Mouse (Mus musculus) hindbrain, embryonic 14.5 days (tissue): ENCODE measurements around the gene Ccdc8. TPM values are rescaled to one million over a fixed set of nuclear protein-coding genes. Genes with fewer than 3 reads are reported as not detected.

Experiments used
- ATAC-seq: fragments of 200-750 bp; cut with Nextera tagmentation; 2 replicates; pipeline ENCODE4 v1.8.0; 2017; ENCODE audit warnings: moderate number of reproducible peaks, mild to moderate bottlenecking, moderate TSS enrichment, moderate library complexity; ENCODE audit not compliant: low FRiP score
- DNase-seq: peaks from one replicate; pipeline ENCODE4 v3.0.0-alpha.2; 2015; ENCODE audit warnings: low spot score
- H3K27ac ChIP-seq: fragments of 300-500 bp; sonication (generic); 2 replicates; pipeline ENCODE4 v1.5.1; 2014; ENCODE audit warnings: mild to moderate bottlenecking, moderate library complexity
- H3K27me3 ChIP-seq: fragments of 300-500 bp; sonication (generic); 2 replicates; pipeline ENCODE4 v1.6.1; 2014; ENCODE audit warnings: mild to moderate bottlenecking, low read length, mixed read lengths; ENCODE audit not compliant: control insufficient read depth, insufficient read depth
- H3K36me3 ChIP-seq: fragments of 300-500 bp; sonication (generic); replicated peaks from 2 replicates; pipeline ENCODE4 v1.6.1; 2014; ENCODE audit not compliant: control insufficient read depth, insufficient read depth
- H3K4me1 ChIP-seq: fragments of 300-500 bp; sonication (generic); replicated peaks from 2 replicates; pipeline ENCODE4 v1.6.1; 2014; ENCODE audit warnings: antibody characterized with exemption, low read length, mixed read lengths; ENCODE audit not compliant: control insufficient read depth, insufficient read depth
- H3K4me2 ChIP-seq: fragments of 300-500 bp; sonication (generic); replicated peaks from 2 replicates; pipeline ENCODE4 v1.6.1; 2014; ENCODE audit warnings: mild to moderate bottlenecking, moderate library complexity
- H3K4me3 ChIP-seq: fragments of 300-500 bp; sonication (generic); replicated peaks from 2 replicates; pipeline ENCODE4 v1.5.1; 2014; ENCODE audit warnings: mild to moderate bottlenecking, low read length
- H3K9ac ChIP-seq: fragments of 300-500 bp; sonication (generic); 2 replicates; pipeline ENCODE4 v1.6.1; 2014
- H3K9me3 ChIP-seq: fragments of 300-500 bp; sonication (generic); 2 replicates; pipeline ENCODE4 v1.6.1; 2016; ENCODE audit warnings: low read length; ENCODE audit not compliant: control insufficient read depth
- WGBS: fragments of 180-500 bp; shearing (Covaris S2); extraction: QIAGEN DNeasy Blood & Tissue Kit; methylation state at CpG from one replicate; pipeline ENCODE4 v1.1.7; 2014; 5-methylcytosine and 5-hydroxymethylcytosine counted together
- polyA plus RNA-seq: library from polyadenylated mRNA; unstranded; fragments of >200 nt; fragmentation: Nextera tagmentation; extraction: Ambion mirVana; gene quantifications from 2 replicates; pipeline ENCODE4 v1.2.1, GENCODE M21; 2014

The Ccdc8 gene
- polyA plus RNA-seq, 1 experiment from 2014 or later: 5.4 TPM

GRCm38 (mm10) chr7:17002375-17003195, 10.1 kb downstream of the Ccdc8 start:
- DNase-seq (peak; percentile 89), ATAC-seq (peak; percentile 80)
- Histone ChIP-seq H3K27me3 (no peaks in the 10 kb centered on the region), H3K36me3 (peaks cover 44% of the 10 kb centered on the region), H3K4me2 (no peak overlapping the region), H3K9ac (no peak overlapping the region), H3K9me3 (no peaks in the 10 kb centered on the region), H3K27ac (peak overlapping the region; percentile 20; the same call in 1 of the 2 replicates), H3K4me3 (no peak overlapping the region), H3K4me1 (no peaks in the 10 kb centered on the region)
- 12% methylated on average over 7 of the region's 7 CpGs for WGBS

GRCm38 (mm10) chr7:17003230-17003960, 10.9 kb downstream of the Ccdc8 start:
- H3K9me3 ChIP-seq: no peaks in the 10 kb centered on the region
- H3K36me3 ChIP-seq: peaks cover 52% of the 10 kb centered on the region
- WGBS: 83% methylated on average over 7 of the region's 7 CpGs
- no peaks in the 10 kb centered on the region for H3K4me1 ChIP-seq
- ATAC-seq: no peak
- no peak for DNase-seq
- no peak overlapping the region for H3K4me3 ChIP-seq
- H3K27ac ChIP-seq: peak overlapping the region; percentile 20; the same call in 1 of the 2 replicates
- no peak overlapping the region for H3K4me2 ChIP-seq
- H3K27me3 ChIP-seq: no peaks in the 10 kb centered on the region
- H3K9ac ChIP-seq: no peak overlapping the region

- Histone ChIP-seq H3K4me3 (no peak overlapping the region), H3K4me1 (no peaks in the 10 kb centered on the region), H3K36me3 (peaks cover 65% of the 10 kb centered on the region), H3K27ac (no peak overlapping the region), H3K9ac (no peak overlapping the region), H3K27me3 (no peaks in the 10 kb centered on the region), H3K9me3 (no peaks in the 10 kb centered on the region), H3K4me2 (no peak overlapping the region)
- ATAC-seq (no peak), DNase-seq (no peak)
- 81% methylated on average over 7 of the region's 7 CpGs for WGBS
Observed at GRCm38 (mm10) chr7:17004716-17005115, 12.2 kb downstream of the Ccdc8 start.

GRCm38 (mm10) chr7:17007300-17007699, 14.8 kb downstream of the Ccdc8 start:
- DNase-seq (no peak), ATAC-seq (no peak)
- Histone ChIP-seq H3K27ac (no peak overlapping the region), H3K27me3 (no peaks in the 10 kb centered on the region), H3K9me3 (no peaks in the 10 kb centered on the region), H3K4me2 (no peak overlapping the region), H3K4me1 (no peaks in the 10 kb centered on the region), H3K36me3 (peaks cover 91% of the 10 kb centered on the region), H3K9ac (no peak overlapping the region), H3K4me3 (no peak overlapping the region)
- WGBS: 89% methylated on average over 4 of the region's 4 CpGs

GRCm38 (mm10) chr7:17009326-17010009, 17.0 kb downstream of the Ccdc8 start:
- Histone ChIP-seq H3K4me1 (no peaks in the 10 kb centered on the region), H3K27ac (no peak overlapping the region), H3K9ac (no peak overlapping the region), H3K36me3 (peaks cover 100% of the 10 kb centered on the region), H3K9me3 (no peaks in the 10 kb centered on the region), H3K4me2 (no peak overlapping the region), H3K27me3 (no peaks in the 10 kb centered on the region), H3K4me3 (no peak overlapping the region)
- ATAC-seq (no peak), DNase-seq (no peak)
- 94% methylated on average over 16 of the region's 16 CpGs for WGBS

GRCm38 (mm10) chr7:17010010-17010347, 17.5 kb downstream of the Ccdc8 start:
- 91% methylated on average over 5 of the region's 5 CpGs for WGBS
- no peaks in the 10 kb centered on the region for H3K4me1 ChIP-seq

GRCm38 (mm10) chr7:17011909-17012590, 19.5 kb downstream of the Ccdc8 start:
- no peaks in the 10 kb centered on the region for H3K4me1 ChIP-seq
- H3K27me3 ChIP-seq: no peaks in the 10 kb centered on the region
- DNase-seq (no peak), ATAC-seq (no peak)
- H3K4me3 ChIP-seq: no peak overlapping the region
- H3K36me3 ChIP-seq: peaks cover 91% of the 10 kb centered on the region
- WGBS: 97% methylated on average over 7 of the region's 7 CpGs
- no peak overlapping the region for H3K27ac ChIP-seq
- H3K9me3 ChIP-seq: no peaks in the 10 kb centered on the region
- no peak overlapping the region for H3K4me2 ChIP-seq
- H3K9ac ChIP-seq: no peak overlapping the region

More at GRCm38 (mm10) chr7:17010010-17010347, 17.5 kb downstream of the Ccdc8 start:
- Histone ChIP-seq H3K36me3 (peaks cover 100% of the 10 kb centered on the region), H3K9me3 (no peaks in the 10 kb centered on the region), H3K9ac (no peak overlapping the region), H3K27ac (no peak overlapping the region), H3K4me2 (no peak overlapping the region), H3K4me3 (no peak overlapping the region), H3K27me3 (no peaks in the 10 kb centered on the region)
- DNase-seq (no peak), ATAC-seq (no peak)

GRCm38 (mm10) chr7:17015381-17015780, 22.9 kb downstream of the Ccdc8 start:
- WGBS: 87% methylated on average over 6 of the region's 6 CpGs
- H3K27me3 ChIP-seq: no peaks in the 10 kb centered on the region
- no peaks in the 10 kb centered on the region for H3K9me3 ChIP-seq

More at GRCm38 (mm10) chr7:17015381-17015780, 22.9 kb downstream of the Ccdc8 start:
- DNase-seq (no peak), ATAC-seq (no peak)
- Histone ChIP-seq H3K9ac (no peak overlapping the region), H3K4me1 (0 out of 2 replicates have a peak, but pooled peaks cover 4% of the 10 kb centered on the region), H3K4me3 (no peak overlapping the region), H3K36me3 (peaks cover 78% of the 10 kb centered on the region), H3K4me2 (no peak overlapping the region), H3K27ac (no peak overlapping the region)
